ENCODE assay signal across 9 mouse cellular contexts in genomic region chr1:42953482-42953822, GRCm38 (mm10). TPM values are rescaled to one million over a fixed set of nuclear protein-coding genes. Genes with fewer than 3 reads are reported as not detected.
DNase-seq lines count a peak whose midpoint lies in the region; ATAC-seq lines count a peak whose summit lies in the region.
"Had no signal": no experiment of that assay in that cellular context is flagged by ENCODE, and none has a peak within 500 bp of the region (broad histone marks: within the 10 kb centered on the region; RNA-seq: fewer than 3 reads in every experiment).

No protein-coding gene starts in this region.

- H3K9me3 ChIP-seq in kidney, embryonic 16.5 days (ENCODE audit: low read length), result no peaks in the 10 kb centered on the region
- no peaks in the 10 kb centered on the region for H3K9me3 ChIP-seq in hindbrain, embryonic 13.5 days
- H3K9me3 ChIP-seq in midbrain, embryonic 14.5 days (ENCODE audit: control insufficient read depth, low read length), result no peaks in the 10 kb centered on the region

- peak overlapping the region; percentile 91 for H3K4me2 ChIP-seq in kidney, embryonic 16.5 days (replicated peaks; ENCODE audit: low read depth, low read length)
- H3K4me2 ChIP-seq in hindbrain, embryonic 13.5 days, result peak overlapping the region; percentile 75
- peak overlapping the region; percentile 75 for H3K4me2 ChIP-seq in midbrain, embryonic 14.5 days (ENCODE audit: low read length)

- peak overlapping the region; percentile 80 for H3K4me3 ChIP-seq in kidney, embryonic 16.5 days (ENCODE audit: low read length)
- peak overlapping the region; percentile 33 for H3K4me3 ChIP-seq in brown adipose tissue, adult 24 weeks (ENCODE audit: insufficient read depth, low read depth, low read length)
- peak overlapping the region; percentile 85 for H3K4me3 ChIP-seq in hindbrain, embryonic 13.5 days
- H3K4me3 ChIP-seq in midbrain, embryonic 14.5 days (replicated peaks; ENCODE audit: low read depth, low read length), result peak overlapping the region; percentile 80

- DNase-seq in kidney, postnatal 4 days, result no peak
- DNase-seq in midbrain, embryonic 14.5 days, result no peak
- no peak for DNase-seq in urinary bladder, postnatal 4 days (ENCODE audit: low spot score in 2 of 2)
- no peak for DNase-seq in adrenal gland, postnatal 4 days (ENCODE audit: low spot score in 2 of 2)
- DNase-seq in left cerebral cortex, postnatal 25 days (ENCODE audit: low spot score in 2 of 2), result no peak

- H3K9ac ChIP-seq in kidney, embryonic 16.5 days (replicated peaks; ENCODE audit: low read length), result peak overlapping the region; percentile 87
- peak overlapping the region; percentile 97 for H3K9ac ChIP-seq in hindbrain, embryonic 13.5 days
- peak overlapping the region; percentile 99 for H3K9ac ChIP-seq in midbrain, embryonic 14.5 days (replicated peaks; ENCODE audit: low read length)

- H3K4me1 ChIP-seq in kidney, embryonic 16.5 days (ENCODE audit: insufficient read depth, low read length), result peaks cover 17% of the 10 kb centered on the region
- H3K4me1 ChIP-seq in brown adipose tissue, adult 24 weeks (ENCODE audit: control insufficient read depth, insufficient read depth, insufficient read length, low read length), result no peaks in the 10 kb centered on the region; the same call in 1 of the 2 replicates
- H3K4me1 ChIP-seq in hindbrain, embryonic 13.5 days (replicated peaks), result peaks cover 18% of the 10 kb centered on the region
- H3K4me1 ChIP-seq in midbrain, embryonic 14.5 days (ENCODE audit: control insufficient read depth, insufficient read depth, low read length), result peaks cover 7% of the 10 kb centered on the region; the same call in 1 of the 2 replicates

- 0 out of 2 replicates have a peak, but pooled peaks have one; percentile 12 for ATAC-seq in kidney, embryonic 16.5 days (ENCODE audit: low FRiP score, low TSS enrichment)
- peak; percentile 64 for ATAC-seq in hindbrain, embryonic 13.5 days (ENCODE audit: low FRiP score)
- ATAC-seq in midbrain, embryonic 14.5 days (ENCODE audit: low FRiP score, low TSS enrichment), result peak; percentile 68

- H3K27me3 ChIP-seq in kidney, embryonic 16.5 days (ENCODE audit: insufficient read depth, low read length), result no peaks in the 10 kb centered on the region
- no peaks in the 10 kb centered on the region for H3K27me3 ChIP-seq in hindbrain, embryonic 13.5 days
- H3K27me3 ChIP-seq in midbrain, embryonic 14.5 days (ENCODE audit: control insufficient read depth, insufficient read depth, low read length), result no peaks in the 10 kb centered on the region

- peak overlapping the region; percentile 77; the same call in 1 of the 2 replicates for H3K27ac ChIP-seq in kidney, embryonic 16.5 days (ENCODE audit: low read length)
- no peak overlapping the region for H3K27ac ChIP-seq in brown adipose tissue, adult 24 weeks (replicated peaks; ENCODE audit: low read depth, low read length)
- peak overlapping the region; percentile 94 for H3K27ac ChIP-seq in hindbrain, embryonic 13.5 days
- H3K27ac ChIP-seq in midbrain, embryonic 14.5 days (replicated peaks; ENCODE audit: low read depth, low read length), result peak overlapping the region; percentile 94

- no peaks in the 10 kb centered on the region for H3K36me3 ChIP-seq in kidney, embryonic 16.5 days (ENCODE audit: insufficient read depth, low read length)
- no peaks in the 10 kb centered on the region for H3K36me3 ChIP-seq in hindbrain, embryonic 13.5 days
- no peaks in the 10 kb centered on the region for H3K36me3 ChIP-seq in midbrain, embryonic 14.5 days (ENCODE audit: control insufficient read depth, insufficient read depth, low read length)

- intact Hi-C loops in left cerebral cortex, postnatal 25 days (cut with DNase I), result no loop called here

- 2% methylated on average over 16 of the region's 16 CpGs for WGBS in kidney, embryonic 16.5 days
- 1% methylated on average over 13 of the region's 16 CpGs for WGBS in hindbrain, embryonic 13.5 days
- WGBS in midbrain, embryonic 14.5 days, result under 1% methylated on average over 16 of the region's 16 CpGs

RNA-seq across cellular contexts. Expression of gene Gpr45, which starts 0.8 kb away (rescaled TPM):
- 10.3 and 11.3 TPM in 2 replicates for polyA plus RNA-seq in kidney, embryonic 16.5 days (2015; fragmentation: Nextera tagmentation; extraction: Ambion mirVana)
- not detected in 2 replicates for polyA plus RNA-seq in brown adipose tissue, adult 24 weeks (2012; ENCODE audit: insufficient read depth, insufficient read length, missing spikeins)
- 16.6 and 16.8 TPM in 2 replicates for polyA plus RNA-seq in hindbrain, embryonic 13.5 days (2015; fragmentation: Nextera tagmentation; extraction: Ambion mirVana)
- 14.2 and 16.0 TPM in 2 replicates for polyA plus RNA-seq in midbrain, embryonic 14.5 days (2014; fragmentation: Nextera tagmentation; extraction: Ambion mirVana)
- total RNA-seq in adrenal gland, postnatal 4 days (2021), result 1 to 10 TPM; 2.7 to 7.1 TPM
- 10 to 100 TPM; 19.1 to 21.0 TPM for total RNA-seq in left cerebral cortex, postnatal 25 days (2021)
- total RNA-seq: neutrophil, adult 5-6 weeks had no signal

Comparison
In these comparisons a context has a peak if more than half of its experiments do, and no peak if none do; other contexts are left out.
1. ATAC-seq: peak in every context shown above with its lines; median percentile 68 in midbrain, embryonic 14.5 days; 64 in hindbrain, embryonic 13.5 days; 12 in kidney, embryonic 16.5 days.
2. H3K4me3 ChIP-seq: peak in every context shown above with its lines; median percentile 85 in hindbrain, embryonic 13.5 days; 80 in kidney, embryonic 16.5 days; 80 in midbrain, embryonic 14.5 days; 33 in brown adipose tissue, adult 24 weeks.
3. RNA of gene Gpr45, which starts 0.8 kb away (polyA plus RNA-seq): 16.6 to 16.8 TPM in hindbrain, embryonic 13.5 days, 14.2 to 16.0 TPM in midbrain, embryonic 14.5 days and 10.3 to 11.3 TPM in kidney, embryonic 16.5 days; not detected in brown adipose tissue, adult 24 weeks; every median in the first group is over 10 times any median in the second.
4. Peak in every context shown above with its lines, with median percentiles within 50 percentile points of each other: H3K4me2 ChIP-seq and H3K9ac ChIP-seq.